Mouse (Mus musculus) midbrain, postnatal 0 days (tissue): Measurements from ENCODE around the gene Syce3. TPM values are rescaled to one million over a fixed set of nuclear protein-coding genes. Genes with fewer than 3 reads are reported as not detected.
A peak's percentile ranks its signal among the peaks of the same experiment; 100 is the strongest.

ENCODE experiments used
- ATAC-seq: fragments of 200-750 bp; cut with Nextera tagmentation; 2 replicates; pipeline ENCODE4 v1.8.0; 2017; ENCODE audit warnings: moderate number of reproducible peaks, mild to moderate bottlenecking, moderate TSS enrichment, moderate library complexity; ENCODE audit not compliant: low FRiP score
- DNase-seq: peaks from one replicate; pipeline ENCODE4 v3.0.0-alpha.2; 2015; ENCODE audit warnings: low spot score
- H3K27ac ChIP-seq: fragments of 300-500 bp; sonication (generic); 2 replicates; pipeline ENCODE4 v1.5.1; 2014; ENCODE audit warnings: low read depth, mild to moderate bottlenecking, low read length, mixed read lengths
- H3K27me3 ChIP-seq: fragments of 300-500 bp; sonication (generic); 2 replicates; pipeline ENCODE4 v1.6.1; 2014; ENCODE audit warnings: low read length, control low read depth, mixed read lengths; ENCODE audit not compliant: insufficient read depth
- H3K36me3 ChIP-seq: fragments of 300-500 bp; sonication (generic); 2 replicates; pipeline ENCODE4 v1.6.1; 2014; ENCODE audit warnings: low read length, control low read depth, mixed read lengths; ENCODE audit not compliant: insufficient read depth
- H3K4me1 ChIP-seq: fragments of 300-500 bp; sonication (generic); 2 replicates; pipeline ENCODE4 v1.6.1; 2014; ENCODE audit warnings: mild to moderate bottlenecking, control low read depth, antibody characterized with exemption, low read length, mixed read lengths; ENCODE audit not compliant: insufficient read depth
- H3K4me2 ChIP-seq: fragments of 300-500 bp; sonication (generic); 2 replicates; pipeline ENCODE4 v1.6.1; 2014; ENCODE audit warnings: low read depth, mild to moderate bottlenecking, low read length, mixed read lengths; ENCODE audit not compliant: poor library complexity, severe bottlenecking
- H3K4me3 ChIP-seq: fragments of 300-500 bp; sonication (generic); 2 replicates; pipeline ENCODE4 v1.5.1; 2014; ENCODE audit warnings: low read depth, mild to moderate bottlenecking, low read length, moderate library complexity
- H3K9ac ChIP-seq: fragments of 300-500 bp; sonication (generic); replicated peaks from 2 replicates; pipeline ENCODE4 v1.6.1; 2014; ENCODE audit warnings: mild to moderate bottlenecking, low read length, moderate library complexity, mixed read lengths; ENCODE audit not compliant: poor library complexity, severe bottlenecking
- H3K9me3 ChIP-seq: fragments of 300-500 bp; sonication (generic); 2 replicates; pipeline ENCODE4 v1.6.1; 2016; ENCODE audit warnings: low read length, control low read depth
- CTCF ChIP-seq: IDR thresholded peaks from 2 replicates; pipeline ENCODE4 v1.5.1; 2016; ENCODE audit warnings: antibody characterized with exemption, mild to moderate bottlenecking
- WGBS: fragments of 180-500 bp; shearing (Covaris S2); extraction: QIAGEN DNeasy Blood & Tissue Kit; methylation state at CpG from one replicate; pipeline ENCODE4 v1.1.7; 2014; 5-methylcytosine and 5-hydroxymethylcytosine counted together
- polyA plus RNA-seq: library from polyadenylated mRNA; unstranded; fragments of >200 nt; fragmentation: Nextera tagmentation; extraction: Ambion mirVana; gene quantifications from 2 replicates; pipeline ENCODE4 v1.2.1, GENCODE M21; 2015
- total RNA-seq: library from RNA; depleted of rRNA; stranded (reverse); fragments of >200 nt; gene quantifications from 2 replicates; pipeline ENCODE4 v1.2.3, GENCODE M21; 2014

The Syce3 gene
- total and polyA plus RNA-seq, 2 experiments from 2014 or later, result not detected

DNA sequence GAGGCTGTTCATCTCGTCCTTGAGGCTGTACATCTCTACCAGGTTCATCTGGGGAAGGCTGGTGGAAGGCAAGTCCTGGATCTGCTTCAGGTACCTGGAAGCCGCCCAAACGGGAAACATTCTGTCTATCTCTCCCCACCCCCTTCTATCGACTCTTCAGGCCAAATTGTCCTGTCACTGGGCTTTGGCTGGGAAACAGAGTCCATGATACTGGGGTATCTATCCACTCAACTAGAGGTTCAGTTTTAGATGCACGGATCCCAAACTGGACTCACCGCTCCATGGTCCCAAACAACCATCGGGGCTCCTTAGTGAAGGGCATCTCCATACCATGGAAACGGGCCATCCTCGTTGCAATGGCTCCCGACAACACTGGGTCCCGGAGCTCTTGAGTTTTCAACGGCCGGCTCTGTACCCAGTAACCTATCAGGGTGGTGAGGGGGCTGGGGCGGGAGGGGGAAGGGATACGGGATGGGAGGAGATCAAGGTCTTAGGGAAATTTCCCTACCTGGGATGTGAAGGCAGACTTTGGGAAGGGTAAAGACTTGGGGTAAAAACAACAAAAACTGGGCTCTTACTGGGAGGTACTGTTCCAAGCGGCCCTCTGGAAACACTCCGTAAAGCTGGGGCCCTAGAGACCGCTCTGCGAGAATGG lies 18.0 kb upstream of the Syce3 start:
- Histone ChIP-seq H3K27ac (no peak overlapping the region), H3K27me3 (no peaks in the 10 kb centered on the region), H3K4me2 (peak overlapping the region; percentile 96), H3K9me3 (no peaks in the 10 kb centered on the region), H3K36me3 (peaks cover 24% of the 10 kb centered on the region), H3K9ac (peak overlapping the region; percentile 66), H3K4me1 (0 out of 2 replicates have a peak, but pooled peaks cover 2% of the 10 kb centered on the region), H3K4me3 (peak overlapping the region; percentile 76)
- WGBS, result 83% methylated on average over 19 of the region's 19 CpGs
- DNase-seq (no peak), ATAC-seq (no peak)
- no peak for TF ChIP-seq CTCF

DNA sequence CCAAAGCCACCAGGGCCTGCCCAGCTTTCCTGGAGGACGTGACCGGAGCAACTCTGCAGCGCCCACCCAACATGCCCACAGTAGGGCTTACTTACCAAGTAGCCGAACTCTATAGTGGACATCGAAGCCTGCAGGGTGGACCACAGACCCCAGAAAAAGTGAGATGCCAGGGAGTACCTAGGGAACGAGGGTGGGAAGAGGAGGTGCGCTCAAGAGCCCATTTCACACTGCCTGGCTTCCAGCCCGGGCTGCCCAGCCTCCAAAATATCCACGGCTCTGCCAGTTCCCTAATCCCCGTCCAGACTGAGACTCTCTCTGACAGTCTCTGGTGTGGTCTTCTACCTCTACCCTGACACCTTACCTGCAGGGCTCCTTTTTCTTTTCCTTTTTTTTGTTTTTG lies 16.4 kb upstream of the Syce3 start:
- Histone ChIP-seq H3K27ac (no peak overlapping the region), H3K4me1 (0 out of 2 replicates have a peak, but pooled peaks cover under 1% of the 10 kb centered on the region), H3K9ac (no peak overlapping the region), H3K4me2 (no peak overlapping the region), H3K9me3 (no peaks in the 10 kb centered on the region), H3K4me3 (no peak overlapping the region), H3K27me3 (no peaks in the 10 kb centered on the region), H3K36me3 (peaks cover 24% of the 10 kb centered on the region)
- 87% methylated on average over 10 of the region's 10 CpGs for WGBS
- TF ChIP-seq CTCF, result no peak
- no peak for ATAC-seq
- DNase-seq, result no peak

DNA sequence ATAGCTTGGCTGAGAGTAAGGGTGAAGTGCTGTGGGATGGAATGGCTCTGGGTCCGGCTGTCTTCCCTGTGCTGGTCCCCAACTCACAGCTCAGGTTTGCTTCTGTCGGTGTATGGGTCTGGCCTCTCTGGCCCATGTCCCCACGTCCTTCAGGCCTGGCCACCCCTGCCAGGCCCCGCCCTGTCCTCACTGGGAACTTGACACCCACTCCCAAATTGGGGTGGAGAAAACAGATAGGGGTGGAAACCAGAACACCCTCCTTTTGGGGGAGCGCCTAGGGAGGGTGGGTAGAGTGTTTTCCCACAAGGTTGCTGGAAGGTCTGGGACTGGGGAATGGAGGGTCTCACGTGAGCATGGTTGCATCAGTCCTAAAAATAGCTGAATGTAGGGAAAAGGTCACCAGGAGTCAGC lies 15.4 kb upstream of the Syce3 start, which contains the start of gene Cpt1b:
Gene Cpt1b (minus strand): TSS at position 153 of the 411 bp plus-strand sequence.
- WGBS, result 40% methylated on average over 6 of the region's 6 CpGs
- Histone ChIP-seq H3K4me1 (no peaks in the 10 kb centered on the region), H3K9ac (no peak within 1 kb of the TSS), H3K9me3 (no peaks in the 10 kb centered on the region), H3K27me3 (no peaks in the 10 kb centered on the region), H3K36me3 (peaks cover 24% of the 10 kb centered on the region), H3K27ac (no peak within 1 kb of the TSS), H3K4me2 (no peak within 1 kb of the TSS), H3K4me3 (no peak within 1 kb of the TSS)
- DNase-seq, result no peak
- ATAC-seq, result no peak
- no peak for TF ChIP-seq CTCF

DNA sequence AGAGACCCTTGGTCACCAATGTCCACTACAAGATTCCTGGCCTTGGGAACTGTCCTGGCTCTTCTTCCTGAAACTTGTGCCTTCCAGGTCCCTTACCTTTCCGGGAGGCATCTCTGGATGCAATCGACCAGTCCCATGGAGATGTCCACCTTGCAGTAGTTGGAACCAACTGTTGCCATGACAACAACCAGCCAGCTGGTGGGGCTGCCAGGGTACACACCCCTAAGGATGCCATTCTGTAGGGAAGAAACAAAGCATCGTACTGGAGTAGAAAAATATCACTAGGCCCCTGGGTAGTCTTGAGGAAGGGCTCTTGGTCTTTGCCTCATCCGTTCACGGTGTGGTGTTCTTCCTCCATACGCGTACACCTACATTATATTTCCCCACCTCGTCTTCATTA lies 14.3 kb upstream of the Syce3 start:
- H3K9me3 ChIP-seq, result no peaks in the 10 kb centered on the region
- no peak for DNase-seq
- ATAC-seq, result no peak
- H3K27me3 ChIP-seq, result no peaks in the 10 kb centered on the region
- no peak overlapping the region for H3K4me2 ChIP-seq
- no peak overlapping the region for H3K4me3 ChIP-seq
- no peak overlapping the region for H3K27ac ChIP-seq
- H3K9ac ChIP-seq, result no peak overlapping the region
- TF ChIP-seq CTCF, result no peak
- 82% methylated on average over 8 of the region's 8 CpGs for WGBS
- H3K4me1 ChIP-seq, result no peaks in the 10 kb centered on the region
- peaks cover 27% of the 10 kb centered on the region for H3K36me3 ChIP-seq

DNA sequence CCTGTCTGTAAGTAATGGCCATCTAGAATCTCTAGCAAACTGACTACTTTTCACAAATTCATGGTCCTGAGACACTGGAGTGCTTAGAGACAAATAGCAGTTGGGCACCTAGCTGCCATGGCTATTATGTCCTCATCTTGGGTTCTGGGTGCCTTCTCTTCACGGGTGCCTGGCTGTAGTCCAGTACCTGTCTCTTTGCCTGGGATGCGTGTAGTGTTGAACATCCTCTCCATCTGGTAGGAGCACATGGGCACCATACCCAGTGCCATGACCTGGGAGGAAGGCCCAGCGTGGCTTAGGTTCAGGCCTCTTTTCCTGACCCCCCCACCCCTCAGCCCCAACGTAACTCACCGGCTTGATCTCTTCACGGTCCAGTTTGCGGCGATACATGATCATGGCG lies 11.6 kb upstream of the Syce3 start:
- H3K4me3 ChIP-seq, result no peak overlapping the region
- no peaks in the 10 kb centered on the region for H3K4me1 ChIP-seq
- 91% methylated on average over 9 of the region's 9 CpGs for WGBS
- no peaks in the 10 kb centered on the region for H3K27me3 ChIP-seq
- TF ChIP-seq CTCF, result no peak
- DNase-seq (no peak), ATAC-seq (no peak)
- H3K9ac ChIP-seq, result no peak overlapping the region
- H3K27ac ChIP-seq, result no peak overlapping the region
- no peaks in the 10 kb centered on the region for H3K9me3 ChIP-seq
- H3K4me2 ChIP-seq, result no peak overlapping the region
- H3K36me3 ChIP-seq, result peaks cover 42% of the 10 kb centered on the region

DNA sequence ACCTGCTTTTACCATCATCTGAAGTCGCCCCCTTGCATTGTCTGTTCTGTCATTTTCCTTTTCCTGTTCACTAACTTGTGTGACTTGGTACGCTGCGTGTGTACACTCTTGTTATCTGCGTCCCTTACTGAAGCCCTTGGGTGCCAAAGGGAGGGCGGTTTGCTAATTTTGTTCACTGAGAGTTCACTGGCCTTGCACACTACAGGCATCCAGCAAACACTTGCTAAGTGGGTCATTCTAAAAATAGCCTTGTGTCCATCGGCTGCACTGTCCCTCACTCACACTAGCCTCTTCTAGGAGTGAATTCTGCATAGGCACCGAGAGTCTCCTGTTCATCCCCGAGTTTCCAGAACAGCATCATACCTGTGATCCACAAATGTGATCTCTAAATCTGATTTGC lies 5.0 kb upstream of the Syce3 start:
- no peak for DNase-seq
- H3K36me3 ChIP-seq, result peaks cover 30% of the 10 kb centered on the region
- no peak overlapping the region for H3K27ac ChIP-seq
- no peak for TF ChIP-seq CTCF
- H3K9ac ChIP-seq, result no peak overlapping the region
- no peaks in the 10 kb centered on the region for H3K9me3 ChIP-seq
- ATAC-seq, result no peak
- H3K27me3 ChIP-seq, result no peaks in the 10 kb centered on the region
- no peak overlapping the region for H3K4me2 ChIP-seq
- WGBS, result 87% methylated on average over 8 of the region's 8 CpGs
- no peaks in the 10 kb centered on the region for H3K4me1 ChIP-seq
- H3K4me3 ChIP-seq, result no peak overlapping the region
